Mouse (Mus musculus) gastrocnemius, adult 18-20 months (tissue): ENCODE data around the gene Prl2c1. TPM values are rescaled to one million over a fixed set of nuclear protein-coding genes. Genes with fewer than 3 reads are reported as not detected.
"Not testable (repeated sequence)": the region's sequence is repeated elsewhere in the genome, so short reads cannot be mapped to it uniquely, and the experiment has no call there.

Experiments
- DNase-seq: peaks from one replicate; pipeline ENCODE4 v3.0.0; 2021; ENCODE audit warnings: low spot score
- long read RNA-seq, 2 experiments: library from polyadenylated mRNA; stranded (forward); transcript quantifications; one replicate each; pipeline ENCODE4 v2.0.0; 2021
- total RNA-seq, 2 experiments: library from RNA; stranded (reverse); gene quantifications; 2 replicates each; pipeline ENCODE4 v1.2.3; 2021

Gene Prl2c1
- not detected for total RNA-seq
- long read RNA-seq, experiment 1, result 0 reads
- long read RNA-seq, experiment 2, result 0 reads

- no peak for DNase-seq
Measured at GRCm38 (mm10) chr13:27849042-27849441, at the start of gene Prl2c1. Gene Prl2c1, plus strand, starts transcription at chr13:27849342.

- DNase-seq, result no peak
Measured at GRCm38 (mm10) chr13:27801354-27801753, 47.8 kb upstream of the Prl2c1 start, which contains the start of gene Prl2a1. Gene Prl2a1, plus strand, starts transcription at chr13:27801654.

- no peak for DNase-seq
Measured at GRCm38 (mm10) chr13:27802765-27803164, 46.4 kb upstream of the Prl2c1 start.

- not testable (repeated sequence) for DNase-seq
Measured at GRCm38 (mm10) chr13:27904236-27904635, 55.1 kb downstream of the Prl2c1 start.

Other genes with a start within 250 kb of the Prl2c1 start
- not detected for gene Prl7b1, start 238.8 kb upstream of the Prl2c1 start, total RNA-seq
- gene Prl7a1, start 206.8 kb upstream of the Prl2c1 start, total RNA-seq, result not detected
- not detected for gene Prl7a2, start 181.3 kb upstream of the Prl2c1 start, total RNA-seq
- not detected for gene Prl7d1, start 132.6 kb upstream of the Prl2c1 start, total RNA-seq
- gene Prl7c1, start 68.5 kb upstream of the Prl2c1 start, total RNA-seq, result not detected
- gene Prl2a1, start 47.7 kb upstream of the Prl2c1 start, total RNA-seq, result not detected
- gene Prl4a1, start 166.9 kb downstream of the Prl2c1 start, total RNA-seq, result not detected